Comparison of ENCODE assay signal across 12 mouse cellular contexts in the genomic region with DNA sequence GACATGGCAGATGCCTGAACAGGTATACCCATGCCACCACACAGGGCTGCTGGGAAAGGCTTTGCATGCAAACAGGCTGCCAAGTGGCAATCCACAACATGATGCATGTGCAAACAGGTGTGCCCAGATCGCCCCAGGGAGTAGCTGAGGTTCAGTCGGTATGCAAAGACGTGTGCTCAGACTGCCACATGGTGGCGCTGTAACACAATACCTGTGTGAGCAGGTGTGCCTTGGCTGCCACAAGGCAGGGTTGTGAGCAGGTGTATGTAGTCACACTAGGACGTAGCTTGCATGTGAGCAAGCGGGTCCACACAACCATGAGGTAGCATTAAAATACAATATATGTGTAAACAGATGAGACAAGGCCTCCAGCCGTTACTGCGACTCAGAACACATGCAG. TPM values are rescaled to one million over a fixed set of nuclear protein-coding genes. Genes with fewer than 3 reads are reported as not detected.
DNase-seq lines count a peak whose midpoint lies in the region; ATAC-seq and TF ChIP-seq lines count a peak whose summit lies in the region.
"Had no signal": no experiment of that assay in that cellular context is flagged by ENCODE, and none has a peak within 500 bp of the region (broad histone marks: within the 10 kb centered on the region; RNA-seq: fewer than 3 reads in every experiment).

No protein-coding gene starts in this region.

- H3K27ac ChIP-seq in intestine, embryonic 14.5 days (ENCODE audit: low read depth) = no peak overlapping the region
- H3K27ac ChIP-seq in intestine, embryonic 16.5 days (ENCODE audit: low read length) = no peak overlapping the region
- no peak overlapping the region for H3K27ac ChIP-seq in midbrain, postnatal 0 days (ENCODE audit: low read depth, low read length)
- H3K27ac ChIP-seq in midbrain, embryonic 11.5 days (ENCODE audit: low read depth, low read length) = no peak overlapping the region
- H3K27ac ChIP-seq in MEL (ENCODE audit: control insufficient read depth, low read depth, low read length) = no peak overlapping the region
- H3K27ac ChIP-seq: embryonic facial prominence, embryonic 15.5 days; neural tube, embryonic 13.5 days had no signal

- no peak overlapping the region for H3K9ac ChIP-seq in intestine, embryonic 14.5 days (ENCODE audit: low read length)
- no peak overlapping the region for H3K9ac ChIP-seq in intestine, embryonic 16.5 days (ENCODE audit: low read depth, low read length)
- H3K9ac ChIP-seq in midbrain, postnatal 0 days (replicated peaks; ENCODE audit: low read length, poor library complexity, severe bottlenecking) = no peak overlapping the region
- H3K9ac ChIP-seq in midbrain, embryonic 11.5 days (ENCODE audit: low read length) = no peak overlapping the region
- no peak overlapping the region for H3K9ac ChIP-seq in MEL (ENCODE audit: control insufficient read depth, low read depth, low read length, poor library complexity, severe bottlenecking)
- H3K9ac ChIP-seq: embryonic facial prominence, embryonic 15.5 days; neural tube, embryonic 13.5 days had no signal

- intact Hi-C loops in left cerebral cortex, postnatal 10 days (cut with DNase I) = loop anchor here (5.0 kb wide), 1 partner anchor 182 kb away; no protein-coding TSS in a partner anchor

- ATAC-seq in intestine, embryonic 14.5 days (replicated peaks; ENCODE audit: low FRiP score, low TSS enrichment, low read depth) = no peak
- no peak for ATAC-seq in intestine, embryonic 16.5 days
- ATAC-seq in midbrain, postnatal 0 days (ENCODE audit: low FRiP score) = no peak
- ATAC-seq in midbrain, embryonic 11.5 days (ENCODE audit: low FRiP score) = no peak

- DNase-seq in intestine, embryonic 14.5 days (ENCODE audit: low spot score) = peak; percentile 59
- DNase-seq in midbrain, postnatal 0 days (ENCODE audit: low spot score) = peak; percentile 35
- no peak for DNase-seq in midbrain, embryonic 11.5 days (ENCODE audit: low spot score, missing footprints)
- no peak for DNase-seq in MEL (ENCODE audit: low read depth, low spot score)
- DNase-seq in lung, postnatal 14 days = peak; percentile 35
- no peak for DNase-seq in left cerebral cortex, postnatal 10 days (ENCODE audit: extremely low spot score in 1 of 2, low spot score in 2 of 2)
- no peak for DNase-seq in adrenal gland, postnatal 4 days (ENCODE audit: low spot score in 2 of 2)
- DNase-seq: cerebellum, adult 11 months; gastrocnemius, postnatal 10 days had no signal

- H3K9me3 ChIP-seq in intestine, embryonic 14.5 days (ENCODE audit: control insufficient read depth, low read length) = 0 out of 2 replicates have a peak, but pooled peaks cover 2% of the 10 kb centered on the region
- H3K9me3 ChIP-seq in intestine, embryonic 16.5 days (ENCODE audit: control insufficient read depth, low read length) = no peaks in the 10 kb centered on the region
- H3K9me3 ChIP-seq in midbrain, postnatal 0 days (ENCODE audit: low read length) = no peaks in the 10 kb centered on the region
- H3K9me3 ChIP-seq in midbrain, embryonic 11.5 days (ENCODE audit: control insufficient read depth, low read length) = no peaks in the 10 kb centered on the region
- no peaks in the 10 kb centered on the region for H3K9me3 ChIP-seq in MEL (replicated peaks; ENCODE audit: insufficient read depth, low read length)
- H3K9me3 ChIP-seq: embryonic facial prominence, embryonic 15.5 days; neural tube, embryonic 13.5 days had no signal

- no peak for TF ChIP-seq POLR2A in MEL (IDR thresholded peaks at IDR 0.05; ENCODE audit: control insufficient read depth in 1 of 2, insufficient read depth in 1 of 2, low read depth in 1 of 2, low read length in 2 of 2, poor library complexity in 1 of 2)

- H3K27me3 ChIP-seq in intestine, embryonic 14.5 days (replicated peaks; ENCODE audit: control insufficient read depth, insufficient read depth, low read length) = no peaks in the 10 kb centered on the region
- no peaks in the 10 kb centered on the region for H3K27me3 ChIP-seq in intestine, embryonic 16.5 days (replicated peaks; ENCODE audit: control insufficient read depth, insufficient read depth, low read length)
- H3K27me3 ChIP-seq in midbrain, postnatal 0 days (ENCODE audit: insufficient read depth, low read length) = no peaks in the 10 kb centered on the region
- H3K27me3 ChIP-seq in midbrain, embryonic 11.5 days (ENCODE audit: control insufficient read depth, insufficient read depth, low read length) = no peaks in the 10 kb centered on the region
- H3K27me3 ChIP-seq in MEL (ENCODE audit: control insufficient read depth in 1 of 2, insufficient read depth in 2 of 2, low read length in 2 of 2) = no peaks in the 10 kb centered on the region
- H3K27me3 ChIP-seq: embryonic facial prominence, embryonic 15.5 days; neural tube, embryonic 13.5 days had no signal

- H3K36me3 ChIP-seq in intestine, embryonic 14.5 days (ENCODE audit: control insufficient read depth, insufficient read depth, low read length) = no peaks in the 10 kb centered on the region
- H3K36me3 ChIP-seq in intestine, embryonic 16.5 days (ENCODE audit: control insufficient read depth, insufficient read depth, low read length) = no peaks in the 10 kb centered on the region
- H3K36me3 ChIP-seq in midbrain, postnatal 0 days (ENCODE audit: insufficient read depth, low read length) = no peaks in the 10 kb centered on the region
- no peaks in the 10 kb centered on the region for H3K36me3 ChIP-seq in midbrain, embryonic 11.5 days (ENCODE audit: control insufficient read depth, insufficient read depth, low read length)
- H3K36me3 ChIP-seq in MEL (ENCODE audit: control insufficient read depth in 1 of 2, insufficient read depth in 2 of 2, low read length in 2 of 2) = no peaks in the 10 kb centered on the region
- H3K36me3 ChIP-seq: embryonic facial prominence, embryonic 15.5 days; neural tube, embryonic 13.5 days had no signal

- no peak overlapping the region for H3K4me3 ChIP-seq in intestine, embryonic 14.5 days (ENCODE audit: low read depth, low read length)
- no peak overlapping the region for H3K4me3 ChIP-seq in intestine, embryonic 16.5 days (ENCODE audit: low read length)
- no peak overlapping the region for H3K4me3 ChIP-seq in midbrain, postnatal 0 days (ENCODE audit: low read depth, low read length)
- no peak overlapping the region for H3K4me3 ChIP-seq in midbrain, embryonic 11.5 days (ENCODE audit: low read depth, low read length)
- H3K4me3 ChIP-seq in MEL (ENCODE audit: control insufficient read depth in 1 of 2, insufficient read depth in 1 of 2, low read depth in 2 of 2, low read length in 2 of 2) = no peak overlapping the region
- H3K4me3 ChIP-seq: embryonic facial prominence, embryonic 15.5 days; neural tube, embryonic 13.5 days had no signal

- H3K4me1 ChIP-seq in intestine, embryonic 14.5 days (replicated peaks; ENCODE audit: control insufficient read depth, insufficient read depth, low read length) = no peaks in the 10 kb centered on the region; the same call in 1 of the 2 replicates
- H3K4me1 ChIP-seq in intestine, embryonic 16.5 days (ENCODE audit: control insufficient read depth, insufficient read depth, low read length) = peaks cover 10% of the 10 kb centered on the region
- no peaks in the 10 kb centered on the region for H3K4me1 ChIP-seq in midbrain, postnatal 0 days (ENCODE audit: insufficient read depth, low read length)
- H3K4me1 ChIP-seq in midbrain, embryonic 11.5 days (ENCODE audit: control insufficient read depth, insufficient read depth, low read length) = no peaks in the 10 kb centered on the region
- peaks cover 0 to 3% of the 10 kb centered on the region in 2 experiments; a peak in 1 of 4 replicates for H3K4me1 ChIP-seq in MEL (ENCODE audit: control insufficient read depth in 1 of 2, insufficient read depth in 2 of 2, low read length in 2 of 2)
- H3K4me1 ChIP-seq: neural tube, embryonic 13.5 days had no signal

- no peaks in the 10 kb centered on the region for H3K79me2 ChIP-seq in MEL (ENCODE audit: control insufficient read depth, insufficient read depth, low read length, poor library complexity)

- H3K4me2 ChIP-seq in intestine, embryonic 14.5 days (ENCODE audit: low read length) = no peak overlapping the region
- no peak overlapping the region for H3K4me2 ChIP-seq in intestine, embryonic 16.5 days (ENCODE audit: low read depth, low read length)
- H3K4me2 ChIP-seq in midbrain, postnatal 0 days (ENCODE audit: low read depth, low read length, poor library complexity, severe bottlenecking) = no peak overlapping the region
- no peak overlapping the region for H3K4me2 ChIP-seq in midbrain, embryonic 11.5 days
- H3K4me2 ChIP-seq: embryonic facial prominence, embryonic 15.5 days; neural tube, embryonic 13.5 days had no signal

- peak; percentile 67 for TF ChIP-seq CTCF in midbrain, postnatal 0 days (IDR thresholded peaks at IDR 0.05)
- peak; percentile 41 to 73 (median 63); a peak in 5 of 6 replicates for TF ChIP-seq CTCF in MEL (IDR thresholded peaks at IDR 0.05 in 2 of 3, conservative IDR thresholded peaks at IDR 0.05 in 1 of 3; ENCODE audit: control insufficient read depth in 1 of 3, insufficient read depth in 1 of 3, low read depth in 2 of 3, low read length in 3 of 3, poor library complexity in 1 of 3, severe bottlenecking in 1 of 3)

- TF ChIP-seq RAD21 in MEL (IDR thresholded peaks at IDR 0.05; ENCODE audit: low read depth, low read length) = peak; percentile 51

- no peak for TF ChIP-seq EP300 in MEL (IDR thresholded peaks at IDR 0.05; ENCODE audit: low read depth in 1 of 2, low read length in 2 of 2)

- 54% methylated on average over 8 of the region's 8 CpGs for WGBS in intestine, embryonic 14.5 days
- WGBS in intestine, embryonic 16.5 days = 53% methylated on average over 8 of the region's 8 CpGs
- WGBS in midbrain, postnatal 0 days = 58% methylated on average over 8 of the region's 8 CpGs
- 56% methylated on average over 8 of the region's 8 CpGs for WGBS in midbrain, embryonic 11.5 days

TF ChIP-seq in MEL, 35 proteins besides CTCF, POLR2A, EP300 and RAD21:
- TF ChIP-seq JUND (IDR thresholded peaks at IDR 0.05; ENCODE audit: low read depth, low read length) (no peak), CHD1 (IDR thresholded peaks at IDR 0.05; ENCODE audit: low read depth, low read length) (no peak), SMC3 (IDR thresholded peaks at IDR 0.05; ENCODE audit: low read depth, low read length) (peak; percentile 47), KAT2A (conservative IDR thresholded peaks at IDR 0.05; ENCODE audit: low read depth, low read length) (no peak)

RNA-seq across cellular contexts. Expression of a gene that starts 34.0 kb away (rescaled TPM):
- polyA plus RNA-seq in intestine, embryonic 14.5 days (2014; fragmentation: Nextera tagmentation; extraction: Ambion mirVana) = 65.2 and 70.5 TPM in 2 replicates
- 66.0 and 69.4 TPM in 2 replicates for polyA plus RNA-seq in intestine, embryonic 16.5 days (2015; fragmentation: Nextera tagmentation; extraction: Ambion mirVana)
- 21.3 and 25.9 TPM in 2 replicates for total RNA-seq in midbrain, postnatal 0 days (2014; rRNA removed)
- 12.8 and 14.2 TPM in 2 replicates for polyA plus RNA-seq in midbrain, postnatal 0 days (2015; fragmentation: Nextera tagmentation; extraction: Ambion mirVana)
- polyA plus RNA-seq in midbrain, embryonic 11.5 days (2014; fragmentation: Nextera tagmentation; extraction: Ambion mirVana) = 41.9 and 45.9 TPM in 2 replicates
- 18.9 and 50.4 TPM in 2 replicates for total RNA-seq in MEL (2012; rRNA removed)
- polyA plus RNA-seq in MEL (2012; ENCODE audit: insufficient read depth in 1 of 2, insufficient read length in 2 of 2, low read depth in 1 of 2, low replicate concordance in 2 of 2, missing spikeins in 1 of 2) = 10 to 100 TPM in 1 of 2 experiments, not detected in 1; 50.2 TPM
- total RNA-seq in left cerebral cortex, postnatal 10 days (2021) = 10 to 100 TPM; 27.6 to 29.7 TPM
- 10 to 100 TPM; 22.9 to 25.0 TPM for total RNA-seq in adrenal gland, postnatal 4 days (2021)

Comparison
In these comparisons a context has a peak if more than half of its experiments do, and no peak if none do; other contexts are left out.
1. DNase-seq: peak in intestine, embryonic 14.5 days (single experiment), midbrain, postnatal 0 days (single experiment) and lung, postnatal 14 days (single experiment); none in midbrain, embryonic 11.5 days (single experiment), MEL (single experiment), left cerebral cortex, postnatal 10 days (0 of 2) and adrenal gland, postnatal 4 days (0 of 2).